Mouse (Mus musculus) frontal cortex, postnatal 25 days (tissue): Measurements from ENCODE around the gene Drosha.
"Not testable (repeated sequence)": the region's sequence is repeated elsewhere in the genome, so short reads cannot be mapped to it uniquely, and the experiment has no call there.

Experiments used
- DNase-seq, 2 experiments: peaks; one replicate each; pipeline ENCODE4 v3.0.0; 2022; ENCODE audit warnings: low spot score in 2 of 2

Drosha gene

DNA sequence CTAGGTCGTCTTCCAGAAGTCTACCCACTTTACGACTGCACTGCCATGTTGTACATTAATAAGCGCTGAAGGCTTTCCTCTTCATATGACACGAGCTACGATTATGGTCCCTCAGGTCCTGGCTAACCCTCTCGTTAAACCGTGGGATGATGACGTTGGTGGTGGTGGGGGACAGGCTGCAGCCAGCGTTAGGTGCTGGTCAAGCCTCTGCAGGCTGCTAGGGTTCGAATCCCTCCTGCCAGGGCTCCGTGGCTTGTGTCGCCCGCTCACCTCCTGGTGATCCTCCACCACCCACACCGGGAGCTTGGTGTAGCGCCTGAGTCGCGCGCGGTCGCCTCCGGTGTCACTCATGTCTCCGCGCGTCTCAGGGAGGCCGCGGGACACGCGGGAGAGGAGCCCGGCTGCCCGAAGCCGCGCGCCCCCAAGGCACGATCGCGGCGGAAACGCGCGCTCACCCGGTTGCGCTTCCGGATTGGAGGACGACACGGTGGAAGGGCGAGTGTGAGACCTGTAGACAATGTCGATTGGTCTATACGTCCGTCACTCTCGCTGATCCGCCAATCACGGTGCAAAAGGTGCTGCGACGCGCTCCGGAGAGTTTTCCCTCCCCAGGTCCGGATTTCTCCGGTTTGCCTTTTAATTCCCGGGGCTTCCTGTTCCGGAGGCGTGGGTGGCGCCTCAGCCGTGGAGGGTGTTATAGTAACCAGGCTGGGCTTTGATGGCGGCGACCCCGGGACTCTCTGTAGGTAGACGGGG is at the start of gene Drosha, which contains the start of gene 6030458C11Rik:
Gene Drosha, plus strand, starts transcription at position 619 of the 756 bp plus-strand sequence.
Gene 6030458C11Rik, minus strand, starts transcription at position 453 of the 756 bp plus-strand sequence.
- DNase-seq: peak; percentile 98 to 99

DNA sequence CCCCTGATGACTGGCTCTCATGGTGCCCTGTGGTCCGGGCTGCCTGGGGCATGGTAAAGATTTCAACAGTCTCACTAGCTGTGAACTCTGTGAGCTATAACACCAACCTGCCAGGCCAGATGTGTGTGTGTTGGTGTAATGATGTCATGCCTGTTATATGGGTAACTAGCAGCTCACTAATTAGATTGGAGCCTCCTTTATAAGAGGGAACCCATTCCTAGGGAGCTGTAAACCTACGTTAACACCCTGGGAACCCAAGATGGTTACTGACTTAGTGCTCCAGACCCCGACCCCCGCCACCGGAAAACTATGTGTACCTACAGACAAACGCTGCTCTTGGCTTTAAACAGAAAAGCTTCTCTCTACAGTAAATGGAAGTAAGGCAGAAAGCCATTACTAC is 43.3 kb upstream of the Drosha start:
- no peak for DNase-seq

DNA sequence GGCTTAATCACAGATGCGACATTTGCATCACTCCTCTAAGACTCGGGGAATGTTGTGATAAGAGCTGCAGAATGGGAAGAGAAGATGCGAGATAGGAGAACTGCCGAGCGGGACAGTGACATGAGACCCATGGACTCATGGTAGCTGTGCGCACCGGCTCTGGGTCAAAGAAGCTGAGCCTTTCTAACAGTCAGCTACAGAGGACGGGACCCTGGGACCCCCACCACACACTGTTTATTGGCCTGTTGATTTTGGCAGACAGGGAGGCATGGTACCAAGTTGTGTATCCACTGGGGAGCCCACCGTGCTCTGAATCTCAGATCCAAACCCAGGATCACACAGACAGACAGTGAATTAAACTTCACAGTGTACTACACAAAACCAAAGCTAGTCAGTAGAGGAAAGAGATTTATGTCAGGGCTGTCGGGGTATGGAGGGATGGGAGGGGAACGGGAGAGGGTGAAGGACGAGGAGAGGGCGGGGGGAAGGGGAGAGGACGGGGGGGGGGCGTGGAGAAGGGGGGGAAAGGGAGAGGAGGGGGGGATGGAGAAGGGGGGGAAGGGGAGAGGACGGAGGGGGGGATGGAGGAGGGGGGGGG is 42.8 kb upstream of the Drosha start:
- DNase-seq: no peak

DNA sequence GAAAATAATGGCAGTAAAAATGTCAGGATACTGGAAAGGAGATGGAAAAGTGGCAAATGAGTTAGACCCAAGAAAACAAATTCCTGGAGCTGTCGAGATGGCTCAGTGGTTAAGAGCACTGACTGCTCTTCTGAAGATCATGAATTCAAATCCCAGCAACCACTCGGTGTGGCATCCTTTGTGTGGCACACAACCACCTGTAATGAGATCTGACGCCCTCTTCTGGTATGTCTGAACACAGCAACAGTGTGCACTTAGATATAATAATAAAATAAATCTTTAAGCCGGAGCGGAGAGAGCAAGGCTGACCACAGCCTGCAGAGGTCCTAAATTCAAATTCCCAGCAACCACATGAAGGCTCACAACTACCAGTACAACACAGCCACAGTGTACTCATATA is 36.1 kb upstream of the Drosha start:
- DNase-seq: no peak

DNA sequence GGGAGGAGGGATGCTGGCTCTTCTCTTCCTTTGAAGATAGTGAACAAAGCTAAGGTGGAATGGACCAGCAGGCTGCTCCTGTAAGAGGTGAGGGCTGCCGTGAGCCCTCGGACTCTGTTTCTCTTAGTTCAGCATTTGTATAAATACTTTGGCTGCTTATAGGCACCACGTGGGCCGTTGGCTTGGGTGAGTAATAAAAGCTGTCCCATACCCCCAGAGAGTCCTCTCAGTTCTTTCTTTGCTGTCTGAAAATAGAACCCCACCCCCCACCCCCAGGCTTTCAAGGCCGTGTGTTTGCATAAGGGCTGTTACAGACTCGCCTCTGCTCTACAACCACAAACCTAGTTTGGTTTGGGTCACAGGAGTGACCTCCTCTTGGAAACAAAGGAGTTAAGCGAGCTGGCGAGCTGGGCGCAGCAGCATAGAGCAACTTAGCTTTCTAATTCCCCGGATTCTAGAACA is 35.2 kb upstream of the Drosha start:
- no peak for DNase-seq

DNA sequence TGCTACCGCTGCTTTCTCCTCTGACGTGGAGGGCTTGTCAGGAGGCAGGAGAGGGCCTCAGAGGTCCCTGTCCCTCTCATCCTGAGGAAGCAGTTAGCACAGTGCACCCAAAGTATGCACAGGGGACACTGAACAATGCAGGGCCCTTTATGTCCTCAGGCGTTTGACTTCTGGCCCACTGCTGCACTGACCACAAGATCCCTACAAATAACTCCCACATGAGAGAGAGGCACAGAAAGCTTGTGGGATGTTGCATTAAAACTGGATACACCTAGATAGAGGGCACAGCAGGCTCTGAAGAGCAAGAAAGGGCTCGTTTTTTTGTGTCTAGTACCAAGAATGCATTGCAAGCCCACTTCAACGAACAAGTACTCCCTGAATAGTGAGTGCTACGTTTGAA is 30.3 kb upstream of the Drosha start:
- DNase-seq: no peak

DNA sequence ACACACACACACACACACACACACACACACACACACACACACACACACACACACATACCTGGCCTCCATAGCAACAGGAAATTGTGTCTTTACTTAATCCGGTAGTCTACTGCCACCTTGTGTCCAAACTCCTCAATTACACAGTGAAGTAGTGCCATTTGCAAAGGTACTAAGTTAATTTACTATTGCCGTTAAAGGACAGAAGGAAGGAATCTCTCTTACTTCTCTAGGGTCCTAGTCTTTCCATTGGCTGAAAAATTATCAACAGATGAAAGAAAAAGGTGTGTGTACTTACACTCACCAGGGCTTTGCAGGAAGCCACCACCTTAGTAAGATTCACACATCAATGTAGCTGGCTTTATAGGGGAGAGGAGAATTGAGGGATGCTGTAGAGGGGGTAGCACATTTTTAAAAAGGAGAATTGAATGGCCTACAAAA is 29.1 kb upstream of the Drosha start:
- peak in 1 of 2 experiments; percentile 55 for DNase-seq

DNA sequence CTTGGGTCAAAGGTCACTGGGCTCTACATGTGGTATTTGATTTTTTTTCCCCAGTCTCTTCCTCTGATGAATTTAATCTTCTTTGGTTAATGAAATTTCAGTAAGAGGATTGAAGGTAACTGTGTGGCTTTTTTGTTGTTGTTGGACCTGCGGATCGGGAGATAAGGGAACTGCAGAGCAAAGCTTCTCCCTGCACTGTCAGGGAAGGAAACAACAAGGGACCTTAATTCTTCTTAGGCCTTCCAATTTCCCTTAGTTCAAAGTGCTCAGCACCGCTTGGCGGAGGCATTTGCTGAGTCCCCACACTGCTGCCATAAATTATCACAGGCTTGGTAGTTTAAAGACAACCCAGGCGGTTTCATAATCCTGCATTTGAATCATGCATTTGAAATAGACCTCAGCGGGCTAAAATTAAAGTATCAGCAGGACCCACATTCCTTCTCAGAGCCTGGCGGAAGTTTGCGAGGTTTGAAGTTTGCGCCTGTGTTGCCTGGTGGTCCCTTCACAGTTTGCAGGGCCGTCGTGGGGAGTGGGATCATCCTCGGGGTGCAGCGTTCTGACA is 28.6 kb upstream of the Drosha start:
- DNase-seq: no peak

DNA sequence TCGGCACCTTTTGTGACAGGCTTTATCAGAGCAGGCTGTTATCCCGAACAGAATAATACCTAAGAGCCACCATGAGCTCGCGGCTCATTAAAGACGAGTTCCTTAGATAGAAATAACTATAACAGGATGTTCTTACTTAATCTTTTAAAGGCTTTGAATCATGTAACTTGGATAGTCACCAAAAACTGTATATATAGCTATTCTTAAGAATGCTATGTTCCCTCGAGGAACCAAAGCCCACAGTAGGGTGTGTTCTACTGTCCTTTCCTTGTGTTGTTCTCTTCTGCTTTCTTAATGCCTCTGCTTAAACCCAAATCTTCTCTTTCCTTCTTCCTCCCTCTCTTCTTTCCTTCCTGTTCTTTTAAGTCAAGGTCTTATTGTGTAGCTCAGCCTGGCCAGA is 26.6 kb upstream of the Drosha start:
- DNase-seq: no peak

DNA sequence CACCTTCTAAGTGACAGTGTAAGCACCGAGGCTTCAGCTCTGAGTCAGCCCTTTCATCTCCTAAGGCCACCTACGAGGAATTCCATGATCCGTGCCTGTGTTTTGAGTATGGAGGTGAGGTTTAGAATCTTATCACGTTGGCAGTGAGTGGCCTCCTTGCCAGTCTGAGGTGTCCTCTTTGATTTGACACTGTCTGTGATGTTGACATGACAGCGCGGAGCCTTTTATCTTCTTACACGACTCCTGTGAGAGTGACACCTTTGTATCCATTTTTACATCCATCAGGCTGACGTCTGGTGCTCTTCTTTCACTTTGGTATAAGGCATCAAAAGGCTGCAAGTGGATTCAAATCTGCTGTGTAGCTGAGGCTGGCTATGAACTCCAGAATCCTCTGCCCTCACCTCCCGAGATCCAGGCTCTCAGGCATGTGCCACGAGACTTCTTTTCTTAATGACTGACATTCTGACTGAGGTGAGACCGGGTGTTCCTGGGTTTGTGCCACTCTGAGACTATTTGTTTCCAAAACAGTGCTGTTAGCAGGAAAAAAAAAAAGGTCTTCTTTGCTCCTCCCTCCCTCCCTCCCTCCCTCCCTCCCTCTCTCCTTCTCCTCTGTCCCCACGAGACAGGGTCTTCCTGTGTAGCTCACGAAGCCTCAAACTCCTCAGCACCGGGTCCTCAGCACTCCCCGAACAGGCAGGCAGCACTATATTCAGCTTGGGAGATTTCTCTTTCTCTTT is 24.0 kb upstream of the Drosha start:
- no peak for DNase-seq

DNA sequence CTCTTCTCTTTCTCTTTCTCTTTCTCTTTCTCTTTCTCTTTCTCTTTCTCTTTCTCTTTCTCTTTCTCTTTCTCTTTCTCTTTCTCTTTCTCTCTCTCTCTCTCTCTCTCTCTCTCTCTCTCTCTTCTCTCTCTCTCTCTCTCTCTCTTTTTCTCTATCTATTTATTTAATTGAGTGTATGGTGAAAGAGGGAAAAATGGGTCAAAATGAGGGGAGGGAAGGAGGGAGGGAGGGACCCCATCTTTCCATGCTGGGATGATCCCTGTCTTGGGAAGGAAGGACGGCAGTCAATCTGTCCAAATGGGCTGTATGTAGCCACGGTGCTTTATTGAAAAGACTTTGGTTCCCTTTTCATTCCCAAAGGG is 23.5 kb upstream of the Drosha start:
- not testable (repeated sequence) for DNase-seq

DNA sequence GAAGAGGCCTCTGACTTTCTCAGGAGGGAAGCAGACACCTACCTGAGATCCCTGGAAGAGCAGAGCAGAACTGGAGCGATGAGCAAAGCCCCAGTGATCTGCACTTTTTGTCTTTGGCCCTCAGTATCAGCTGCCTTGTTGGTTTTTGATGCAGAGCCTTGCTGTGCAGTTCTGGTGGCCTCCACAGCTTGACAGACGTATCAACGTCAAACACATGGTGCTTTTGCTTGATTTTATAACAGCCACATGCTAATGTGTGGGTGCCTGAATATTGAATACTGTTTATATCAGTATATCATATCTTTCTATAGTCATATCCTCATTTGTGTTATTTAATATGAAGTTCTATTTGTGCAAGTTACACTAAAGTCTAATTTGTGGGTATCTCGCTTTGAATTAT is 19.5 kb upstream of the Drosha start:
- no peak for DNase-seq

DNA sequence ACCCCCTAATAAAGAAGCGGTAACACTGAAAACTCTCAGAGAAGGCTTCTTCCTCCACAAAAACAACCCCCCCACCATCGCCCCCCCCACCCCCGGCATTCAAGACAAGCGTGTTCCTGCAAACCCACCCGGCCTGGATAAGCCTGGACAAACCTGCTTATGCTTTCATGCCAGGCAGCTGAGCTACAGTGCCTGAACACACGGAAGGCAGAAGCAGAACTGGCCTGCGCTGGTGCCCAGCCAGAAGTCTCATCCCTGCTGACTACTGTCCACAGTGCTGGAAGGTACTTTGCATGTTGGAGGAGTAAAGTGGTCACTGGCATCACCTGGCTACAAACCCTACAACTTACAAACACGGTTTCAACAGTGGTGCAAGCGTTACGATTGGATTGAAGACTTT is 17.5 kb upstream of the Drosha start:
- no peak for DNase-seq

DNA sequence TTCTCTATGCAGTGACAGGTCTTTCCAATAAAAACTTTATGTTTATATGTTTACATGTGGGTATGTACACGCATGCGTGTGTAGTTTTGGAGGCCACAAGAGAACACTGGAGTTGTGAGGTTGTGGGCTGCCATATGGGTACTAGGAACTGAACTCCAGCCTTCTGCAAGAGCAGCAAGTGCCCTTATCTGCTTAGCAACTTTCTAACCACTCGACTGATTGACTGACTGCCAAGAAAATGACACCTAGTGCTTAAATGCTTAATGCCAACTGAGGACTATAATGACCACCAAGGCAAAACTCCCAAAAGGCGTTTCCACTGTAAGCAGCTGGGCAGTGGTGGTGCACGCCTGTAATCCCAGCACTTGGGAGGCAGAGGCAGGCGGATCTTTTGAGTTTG is 15.3 kb upstream of the Drosha start:
- DNase-seq: no peak

DNA sequence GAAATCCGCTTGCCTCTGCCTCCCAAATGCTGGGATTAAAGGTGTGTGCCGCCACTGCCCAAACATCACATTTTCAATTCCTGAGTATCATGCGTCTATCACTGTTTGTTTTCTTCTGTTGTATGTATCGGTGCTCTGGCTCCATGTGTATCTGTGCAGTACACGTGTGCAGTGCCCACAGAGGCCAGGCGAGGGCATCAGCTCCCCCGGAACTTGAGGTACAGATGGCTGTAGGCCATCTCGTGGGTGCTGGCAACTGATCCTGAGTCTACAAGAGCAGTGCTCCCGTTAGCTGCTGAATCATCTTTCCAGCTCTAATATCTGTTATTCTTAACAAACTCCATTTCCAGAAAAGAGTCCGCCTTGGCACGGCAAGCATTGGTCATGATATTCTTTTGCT is 12.0 kb upstream of the Drosha start:
- DNase-seq: no peak

DNA sequence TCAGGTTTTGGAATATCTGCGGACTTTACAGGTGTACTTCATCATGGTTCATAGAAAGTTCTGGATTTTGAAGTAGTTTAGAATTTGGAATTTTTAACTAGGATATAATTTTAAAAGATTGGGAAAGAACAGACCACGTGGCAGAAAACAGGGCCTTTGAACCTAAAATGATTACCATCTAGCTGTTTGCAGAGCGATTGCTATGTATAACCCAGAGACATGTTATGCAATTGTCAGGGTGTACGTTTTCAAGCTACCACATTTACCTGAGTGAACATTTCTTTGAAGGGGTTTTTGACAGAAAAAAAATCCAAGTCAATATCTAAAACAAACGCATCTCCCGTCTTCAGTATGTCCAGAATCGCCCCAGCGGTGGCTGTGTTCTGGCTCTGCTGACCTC is 7.0 kb upstream of the Drosha start:
- DNase-seq: no peak

DNA sequence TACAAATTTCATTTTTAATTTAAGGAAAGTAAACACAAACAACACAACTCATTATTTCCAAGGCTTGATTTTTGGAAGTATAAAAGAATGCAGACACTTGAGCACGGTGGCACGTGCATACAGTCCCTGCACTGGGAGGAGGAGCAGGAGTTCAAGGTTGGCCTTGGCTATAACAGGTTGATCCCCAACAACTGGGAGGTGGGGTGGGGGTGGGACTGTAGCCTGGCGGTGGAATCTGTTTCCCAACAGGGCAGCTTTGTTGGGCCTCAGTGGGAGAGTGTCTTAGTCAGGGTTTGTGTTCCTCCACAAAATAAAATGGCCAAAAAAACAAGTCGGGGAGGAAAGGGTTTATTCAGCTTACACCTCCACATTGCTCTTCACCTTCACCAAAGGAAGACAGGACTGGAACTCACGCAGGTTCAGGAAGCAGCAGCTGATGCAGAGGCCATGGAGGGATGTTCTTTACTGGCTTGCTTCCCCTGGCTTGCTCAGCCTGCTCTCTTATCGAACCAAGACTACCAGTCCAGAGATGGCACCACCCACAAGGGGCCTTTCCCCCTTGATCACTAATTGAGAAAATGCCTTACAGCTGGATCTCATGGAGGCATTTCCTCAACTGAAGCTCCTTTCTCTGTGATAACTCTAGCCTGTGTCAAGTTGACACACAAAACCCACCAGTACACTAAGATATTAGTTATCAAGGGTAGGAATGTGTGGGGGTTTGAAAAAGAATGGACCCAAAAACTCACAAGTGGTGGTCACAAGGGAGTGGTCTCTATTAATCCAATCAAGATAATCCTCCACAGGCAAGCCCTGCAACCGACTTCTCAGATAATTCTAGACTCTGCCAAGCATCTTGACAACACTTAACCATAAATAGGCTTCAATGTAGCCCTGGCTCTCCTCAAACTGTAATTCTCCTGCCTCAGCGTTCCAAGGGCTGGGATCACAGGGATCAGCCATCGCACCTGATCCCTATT is 1.9 kb upstream of the Drosha start:
- DNase-seq: no peak

DNA sequence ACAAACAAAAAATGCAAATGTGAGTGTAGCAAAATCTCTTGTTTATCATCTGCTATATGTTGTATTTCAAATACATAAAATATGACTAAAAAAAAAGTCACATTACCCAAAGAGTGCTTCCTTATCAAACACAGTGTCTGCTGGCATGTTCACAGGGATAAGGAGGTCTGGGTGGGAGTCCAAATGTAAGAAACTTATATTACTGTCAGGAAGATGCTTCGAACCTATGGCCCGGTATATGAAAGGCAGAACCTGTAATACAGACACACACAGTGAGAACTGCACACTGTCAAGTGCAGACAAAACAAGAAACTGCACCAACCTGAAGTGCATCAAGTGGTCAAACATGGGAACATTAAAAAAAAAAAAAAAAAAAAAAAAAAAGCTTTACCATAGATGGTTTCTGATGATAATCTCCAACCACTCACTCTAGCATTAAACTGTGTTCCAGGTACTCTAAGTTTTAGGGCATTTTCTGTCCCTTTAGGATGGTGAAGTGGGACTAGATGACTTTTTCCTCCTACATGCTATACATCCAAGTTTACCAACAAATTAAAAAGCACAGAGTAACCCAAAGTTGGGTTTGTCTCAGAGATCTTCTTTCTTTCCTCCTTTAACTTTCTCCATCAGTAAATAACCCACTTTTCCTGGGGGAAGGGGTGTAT is 1.0 kb upstream of the Drosha start:
- no peak for DNase-seq

DNA sequence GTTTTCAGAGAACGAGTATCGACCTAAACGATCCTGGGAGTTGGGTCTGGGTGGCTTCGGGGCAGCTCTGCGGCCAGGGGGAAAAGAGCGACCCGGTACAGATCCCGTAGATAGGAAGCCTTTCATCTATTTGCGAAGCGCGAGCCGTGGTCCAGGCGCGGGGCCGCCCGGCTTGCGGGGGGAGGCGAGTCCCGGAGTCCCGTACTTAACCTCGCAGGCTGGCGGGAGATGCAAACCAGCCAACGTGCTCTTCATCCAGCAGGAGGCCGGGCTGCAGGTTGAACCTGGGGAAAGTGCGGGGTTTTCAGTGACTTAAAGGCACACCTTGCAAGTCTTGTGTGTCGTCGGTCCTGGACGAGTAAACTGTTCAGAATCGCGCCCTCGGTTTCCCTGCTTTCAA is 350 bp downstream of the Drosha start:
- no peak for DNase-seq

DNA sequence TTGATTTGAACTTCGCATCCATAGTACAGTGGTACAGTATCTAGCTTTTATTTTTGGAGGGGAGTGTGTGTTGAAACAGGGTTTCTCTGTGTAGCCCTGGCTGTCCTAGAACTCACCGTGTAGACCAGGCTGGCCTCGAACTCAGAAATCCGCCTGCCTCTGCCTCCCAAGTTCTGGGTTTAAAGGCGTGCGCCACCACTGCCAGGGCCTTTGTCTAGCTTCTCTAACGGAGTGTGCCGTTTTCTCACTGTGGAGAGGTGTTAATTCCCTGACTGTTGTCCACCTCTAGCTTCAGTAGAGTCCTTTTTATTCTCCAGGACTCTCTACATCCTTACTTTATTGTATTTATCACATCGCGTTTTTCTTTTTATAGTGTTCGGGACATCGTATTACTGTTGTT is 793 bp downstream of the Drosha start:
- DNase-seq: no peak

DNA sequence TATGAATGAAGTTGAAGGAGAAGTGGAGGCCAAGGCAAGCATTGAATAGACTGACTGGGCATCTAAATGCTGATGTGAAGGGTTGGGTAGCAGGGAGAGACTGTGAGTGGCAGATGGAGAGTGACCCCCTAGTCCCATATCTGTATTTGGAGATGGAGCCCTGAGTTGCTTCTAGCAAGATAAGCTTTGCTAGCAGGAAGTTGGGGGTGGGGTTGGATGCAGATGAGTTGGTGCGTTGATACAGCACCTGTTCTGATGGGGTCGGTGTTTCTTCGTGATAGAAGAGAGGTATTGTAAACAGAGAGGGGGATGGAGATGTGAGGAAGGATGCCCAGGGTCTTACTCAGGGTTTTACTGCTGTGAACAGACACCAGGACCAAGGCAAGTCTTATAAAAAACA is 5.3 kb downstream of the Drosha start:
- DNase-seq: no peak
